Mouse (Mus musculus) stomach, adult 2 months (tissue): ENCODE measurements around the gene Nop14. TPM values are rescaled to one million over a fixed set of nuclear protein-coding genes. Genes with fewer than 3 reads are reported as not detected.

Experiments
- polyA plus RNA-seq: library from polyadenylated mRNA; depleted of rRNA; stranded (reverse); fragments of >200 nt; gene quantifications from 2 replicates; pipeline ENCODE4 v1.2.3, GENCODE M21; 2012; rRNA removed

The Nop14 gene
- polyA plus RNA-seq = 4.3 and 4.9 TPM in 2 replicates

DNA sequence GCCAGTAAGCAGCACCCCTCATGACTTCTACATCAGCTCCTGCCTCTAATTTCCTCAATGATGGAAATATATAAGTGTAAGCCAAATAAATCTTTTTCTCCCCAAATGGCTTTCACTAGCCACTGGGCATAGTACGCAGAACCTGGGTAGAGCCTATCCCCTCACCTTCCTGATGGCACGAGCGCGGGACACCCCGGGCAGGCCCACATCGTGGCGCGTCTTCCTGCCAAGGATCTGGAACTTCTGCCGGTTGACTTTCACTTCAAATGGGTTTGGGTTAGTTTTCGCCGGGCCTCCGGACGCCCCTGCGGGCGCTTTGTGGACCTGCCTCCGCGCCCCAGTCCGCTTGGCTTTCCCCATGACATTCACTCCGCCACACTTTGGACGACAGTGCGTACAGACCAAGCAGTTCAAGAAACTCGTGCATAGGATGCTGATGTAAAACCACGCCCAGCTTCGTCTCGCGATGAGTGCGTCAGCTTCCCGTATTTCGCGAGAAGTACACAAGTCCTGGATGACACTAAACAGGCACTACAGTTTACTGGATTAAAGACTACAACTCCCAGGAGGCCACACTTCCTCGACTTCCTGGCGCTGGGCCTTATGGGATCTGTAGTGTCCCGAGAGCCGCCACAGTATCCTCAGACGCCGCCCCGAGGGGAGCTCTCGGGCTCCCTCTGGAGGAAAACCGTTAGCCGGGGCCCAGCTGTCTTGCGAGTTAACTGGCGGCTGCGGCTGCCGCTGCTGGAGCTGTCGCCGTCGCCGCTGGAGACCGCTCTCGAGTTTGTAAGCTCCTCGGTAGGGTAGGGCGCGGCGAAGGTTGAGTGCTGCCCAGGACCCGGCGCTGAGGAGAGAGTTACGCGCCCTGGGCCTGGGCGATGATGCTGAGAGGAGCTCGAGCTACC is at the start of gene Nop14, which contains the start of gene Grk4:
Gene Nop14, minus strand, starts transcription at position 463 of the 905 bp plus-strand sequence.
Gene Grk4, plus strand, starts transcription at position 694 of the 905 bp plus-strand sequence.

GRCm38 (mm10) chr5:34636481-34637287 is 23.3 kb downstream of the Nop14 start, which contains the start of gene Mfsd10:
Mfsd10 (minus strand) TSS chr5:34637212.

Other genes starting within 250 kb of the Nop14 start
- gene Tnip2, start 146.2 kb downstream of the Nop14 start, polyA plus RNA-seq = 19.3 and 21.5 TPM in 2 replicates
- 2.6 and 3.1 TPM in 2 replicates for gene Sh3bp2, start 134.3 kb downstream of the Nop14 start, polyA plus RNA-seq
- 68.9 and 77.1 TPM in 2 replicates for gene Add1, start 86.5 kb downstream of the Nop14 start, polyA plus RNA-seq
- 76.0 and 90.2 TPM in 2 replicates for gene Mfsd10, start 22.9 kb downstream of the Nop14 start, polyA plus RNA-seq
- 0.47 and 0.50 TPM in 2 replicates for gene Grk4, start 231 bp upstream of the Nop14 start, polyA plus RNA-seq
- 3.3 and 4.4 TPM in 2 replicates for gene Htt, start 101.6 kb upstream of the Nop14 start, polyA plus RNA-seq
- gene Msantd1, start 247.9 kb upstream of the Nop14 start, polyA plus RNA-seq = 1.7 and 2.6 TPM in 2 replicates